Mouse (Mus musculus) forebrain, embryonic 13.5 days (tissue): ENCODE measurements at regions not wholly inside any gene's neighbourhood (a gene's known extent, or its start where the extent isn't known, plus 50 kb on each side); places are given as distances from the start of the nearest gene placed in this dataset. TPM values are rescaled to one million over a fixed set of nuclear protein-coding genes. Genes with fewer than 3 reads are reported as not detected.

Source experiments
- ATAC-seq: fragments of 200-750 bp; cut with Nextera tagmentation; 2 replicates; pipeline ENCODE4 v1.8.0; 2017
- H3K27ac ChIP-seq: fragments of 300-500 bp; sonication (generic); 2 replicates; pipeline ENCODE4 v1.5.1; 2015; ENCODE audit warnings: inconsistent platforms, mild to moderate bottlenecking, moderate library complexity
- H3K27me3 ChIP-seq: fragments of 300-500 bp; sonication (generic); 2 replicates; pipeline ENCODE4 v1.6.1; 2015; ENCODE audit warnings: mild to moderate bottlenecking, inconsistent platforms
- H3K36me3 ChIP-seq: fragments of 300-500 bp; sonication (generic); 2 replicates; pipeline ENCODE4 v1.6.1; 2015; ENCODE audit warnings: mild to moderate bottlenecking, inconsistent platforms; ENCODE audit not compliant: poor library complexity, severe bottlenecking
- H3K4me1 ChIP-seq: fragments of 300-500 bp; sonication (generic); 2 replicates; pipeline ENCODE4 v1.6.1; 2015; ENCODE audit warnings: inconsistent platforms
- H3K4me2 ChIP-seq: fragments of 300-500 bp; sonication (generic); 2 replicates; pipeline ENCODE4 v1.6.1; 2015; ENCODE audit warnings: inconsistent platforms, mild to moderate bottlenecking, moderate library complexity
- H3K4me3 ChIP-seq: fragments of 300-500 bp; sonication (generic); 2 replicates; pipeline ENCODE4 v1.5.1; 2015; ENCODE audit warnings: mild to moderate bottlenecking, inconsistent platforms
- H3K9ac ChIP-seq: fragments of 300-500 bp; sonication (generic); 2 replicates; pipeline ENCODE4 v1.6.1; 2015; ENCODE audit warnings: mild to moderate bottlenecking, inconsistent platforms
- H3K9me3 ChIP-seq: fragments of 300-500 bp; sonication (generic); replicated peaks from 2 replicates; pipeline ENCODE4 v1.6.1; 2016; ENCODE audit warnings: inconsistent platforms
- WGBS: fragments of 180-500 bp; shearing (Covaris S2); methylation state at CpG from one replicate; pipeline ENCODE4 v1.1.7; 2015; 5-methylcytosine and 5-hydroxymethylcytosine counted together
- microRNA-seq: library from miRNA; unstranded; fragments of <30 nt; microRNA quantifications from one replicate; pipeline ENCODE4, GENCODE M21; 2016

DNA sequence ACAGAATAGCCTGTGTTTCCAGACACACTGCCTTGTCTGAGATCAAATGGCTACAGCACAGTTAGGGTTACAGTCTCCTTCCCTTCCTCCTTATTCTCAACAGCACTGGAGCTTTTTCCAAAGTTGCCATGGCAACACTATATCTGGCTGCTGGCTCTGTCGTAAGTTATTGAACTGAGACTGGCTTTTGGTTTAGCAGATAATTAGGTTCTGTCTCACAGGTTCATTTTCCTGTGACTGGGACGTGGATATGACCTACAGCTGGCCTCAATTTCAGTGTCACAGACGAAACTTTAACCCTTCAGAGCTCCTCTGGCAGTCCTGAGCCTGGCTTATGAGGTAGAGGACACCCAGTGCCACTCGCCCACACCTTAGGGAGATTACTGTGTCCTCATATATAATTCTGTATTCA, 60.2 kb upstream of the Gm11146 start:
- no peaks in the 10 kb centered on the region for H3K27me3 ChIP-seq
- ATAC-seq, result peak; percentile 90
- H3K27ac ChIP-seq, result peak overlapping the region; percentile 81
- no peaks in the 10 kb centered on the region for H3K36me3 ChIP-seq
- peak overlapping the region; percentile 31 for H3K4me2 ChIP-seq
- H3K4me3 ChIP-seq, result no peak overlapping the region
- 13% methylated on average over 4 of the region's 4 CpGs for WGBS
- peaks cover 31% of the 10 kb centered on the region for H3K4me1 ChIP-seq
- no peaks in the 10 kb centered on the region for H3K9me3 ChIP-seq
- H3K9ac ChIP-seq, result no peak overlapping the region; the same call in 1 of the 2 replicates

DNA sequence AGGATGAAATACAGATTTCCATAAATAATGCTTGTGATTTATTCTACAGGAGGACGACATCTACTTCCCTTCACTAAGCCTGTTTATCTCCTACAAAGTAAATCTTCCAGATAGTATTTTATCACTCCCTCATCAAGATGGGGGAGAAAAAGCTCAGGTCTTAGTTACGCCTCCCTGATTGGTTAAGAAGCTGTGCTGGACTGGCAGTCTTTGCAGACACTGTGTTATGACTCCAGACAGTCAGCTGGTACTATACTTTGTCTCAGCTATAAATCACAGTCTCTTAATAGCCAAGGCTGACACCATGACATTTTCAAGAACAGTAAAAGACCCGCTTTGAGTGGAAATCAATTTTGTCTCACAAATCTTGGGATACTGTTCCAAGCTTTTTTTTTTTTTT, 51.4 kb upstream of the Gm11146 start:
- WGBS, result 79% methylated on average over 3 of the region's 3 CpGs
- ATAC-seq, result no peak
- Histone ChIP-seq H3K4me1 (peaks cover 22% of the 10 kb centered on the region), H3K36me3 (no peaks in the 10 kb centered on the region), H3K9ac (no peak overlapping the region), H3K9me3 (no peaks in the 10 kb centered on the region), H3K27ac (no peak overlapping the region), H3K4me3 (no peak overlapping the region), H3K4me2 (no peak overlapping the region), H3K27me3 (no peaks in the 10 kb centered on the region)

Small RNA genes lying in the stretch of these regions (microRNA-seq; reads per million reads assigned to microRNA genes)
- not detected for gene Gm25025
